Mouse (Mus musculus) heart, adult 2 months (tissue): ENCODE measurements around the gene Zfpm1.

Experiments used
- CTCF ChIP-seq: fragments of 200-600 bp; IDR thresholded peaks from 2 replicates; pipeline ENCODE4 v1.8.1; 2022; ENCODE audit warnings: antibody characterized with exemption, mild to moderate bottlenecking, moderate library complexity
- EP300 ChIP-seq: fragments of 200-500 bp; IDR thresholded peaks from 2 replicates; pipeline ENCODE4 v1.6.1; 2011; ENCODE audit warnings: low read depth, low read length, control low read depth; ENCODE audit not compliant: insufficient read depth
- POLR2A ChIP-seq: fragments of 200-500 bp; IDR thresholded peaks from 2 replicates; pipeline ENCODE4 v1.6.1; 2011; ENCODE audit warnings: mild to moderate bottlenecking, low read depth, low read length, control low read depth; ENCODE audit not compliant: insufficient read depth

GRCm38 (mm10) chr8:122259351-122259750, 22.6 kb upstream of the Zfpm1 start:
- TF ChIP-seq CTCF: no peak; the same call in none of the 2 replicates
- peak; percentile 80 for TF ChIP-seq EP300
- no peak for TF ChIP-seq POLR2A
